15 mouse cellular contexts compared by ENCODE assay signal in the genomic region with DNA sequence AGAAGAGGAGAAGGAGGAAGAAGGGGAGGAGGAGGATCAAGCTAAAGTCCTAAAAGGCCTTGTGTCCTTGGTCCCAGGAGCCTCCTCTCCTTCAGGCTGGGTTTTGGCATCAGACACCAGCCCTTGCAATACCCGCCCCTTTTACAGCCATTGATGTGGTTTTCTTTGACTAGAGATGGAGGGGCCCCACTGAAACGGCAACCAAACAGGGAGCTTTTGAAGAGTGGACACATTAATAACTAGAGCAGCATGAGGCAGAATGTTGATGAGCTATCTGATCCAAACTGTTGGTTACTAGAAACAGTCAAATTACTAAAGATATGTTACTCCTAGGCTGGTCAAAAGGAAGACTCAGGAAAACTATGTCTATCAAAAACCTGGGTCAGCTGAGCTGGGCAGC. TPM values are rescaled to one million over a fixed set of nuclear protein-coding genes. Genes with fewer than 3 reads are reported as not detected.
DNase-seq lines count a peak whose midpoint lies in the region; ATAC-seq and TF ChIP-seq lines count a peak whose summit lies in the region.
"Had no signal": no experiment of that assay in that cellular context is flagged by ENCODE, and none has a peak within 500 bp of the region (broad histone marks: within the 10 kb centered on the region; RNA-seq: fewer than 3 reads in every experiment).

No protein-coding gene starts in this region.

- intact Hi-C loops in gastrocnemius, adult 2 months (cut with DNase I) = no loop called here
- intact Hi-C loops in gastrocnemius, postnatal 36 days (cut with DNase I) = no loop called here

- H3K4me2 ChIP-seq in liver, embryonic 13.5 days = 0 out of 2 replicates have a peak overlapping the region, but pooled peaks have one; percentile 2
- no peak overlapping the region for H3K4me2 ChIP-seq in forebrain, embryonic 15.5 days (replicated peaks)
- H3K4me2 ChIP-seq: heart, embryonic 15.5 days; hindbrain, embryonic 15.5 days; neural tube, embryonic 15.5 days had no signal

- TF ChIP-seq CTCF in gastrocnemius, adult 2 months (IDR thresholded peaks at IDR 0.05) = no peak

- no peaks in the 10 kb centered on the region for H3K27me3 ChIP-seq in liver, embryonic 13.5 days
- no peaks in the 10 kb centered on the region for H3K27me3 ChIP-seq in forebrain, embryonic 15.5 days
- H3K27me3 ChIP-seq: heart, embryonic 15.5 days; hindbrain, embryonic 15.5 days; neural tube, embryonic 15.5 days had no signal

- no peak overlapping the region for H3K4me3 ChIP-seq in gastrocnemius, adult 2 months
- H3K4me3 ChIP-seq in liver, embryonic 13.5 days (replicated peaks) = no peak overlapping the region
- no peak overlapping the region for H3K4me3 ChIP-seq in forebrain, embryonic 15.5 days
- H3K4me3 ChIP-seq: forebrain, embryonic 10.5 days; heart, adult 2 months; heart, embryonic 15.5 days; hindbrain, embryonic 15.5 days; neural tube, embryonic 15.5 days had no signal

- H3K36me3 ChIP-seq in liver, embryonic 13.5 days = no peaks in the 10 kb centered on the region
- no peaks in the 10 kb centered on the region for H3K36me3 ChIP-seq in forebrain, embryonic 15.5 days
- H3K36me3 ChIP-seq: forebrain, embryonic 10.5 days; heart, embryonic 15.5 days; hindbrain, embryonic 15.5 days; neural tube, embryonic 15.5 days had no signal

- 22% methylated on average over 2 of the region's 2 CpGs for WGBS in liver, embryonic 13.5 days (ENCODE audit: insufficient replicate concordance)
- 9% methylated on average over 2 of the region's 2 CpGs for WGBS in forebrain, embryonic 15.5 days

- no peaks in the 10 kb centered on the region for H3K9me3 ChIP-seq in liver, embryonic 13.5 days (replicated peaks)
- H3K9me3 ChIP-seq in forebrain, embryonic 15.5 days = no peaks in the 10 kb centered on the region
- H3K9me3 ChIP-seq: forebrain, embryonic 10.5 days; heart, embryonic 15.5 days; hindbrain, embryonic 15.5 days; neural tube, embryonic 15.5 days had no signal

- DNase-seq in gastrocnemius, adult 2 months = no peak
- no peak for DNase-seq in gastrocnemius, postnatal 36 days
- peak; percentile 19 for DNase-seq in 416B (ENCODE audit: low read depth)
- DNase-seq in Muller cell, postnatal 12 days (ENCODE audit: inconsistent ontology term) = peak; percentile 3
- DNase-seq in liver, embryonic 13.5 days = no peak
- no peak for DNase-seq in ovary, adult 18-20 months (ENCODE audit: low spot score)

- no peak for ATAC-seq in liver, embryonic 13.5 days (ENCODE audit: low read depth)
- ATAC-seq in megakaryocyte-erythroid progenitor cell, adult 5-6 weeks (replicated peaks; ENCODE audit: low FRiP score, low TSS enrichment, poor library complexity, severe bottlenecking) = no peak
- no peak for ATAC-seq in forebrain, embryonic 15.5 days (replicated peaks)
- ATAC-seq: midbrain, embryonic 16.5 days had no signal

- no peak overlapping the region for H3K9ac ChIP-seq in liver, embryonic 13.5 days
- H3K9ac ChIP-seq in forebrain, embryonic 15.5 days (replicated peaks) = no peak overlapping the region
- H3K9ac ChIP-seq: heart, embryonic 15.5 days; hindbrain, embryonic 15.5 days; liver, embryonic 14.5 days; neural tube, embryonic 15.5 days had no signal

- H3K27ac ChIP-seq in gastrocnemius, adult 2 months = peak overlapping the region; percentile 53; the same call in 1 of the 2 replicates
- no peak overlapping the region for H3K27ac ChIP-seq in liver, embryonic 13.5 days
- no peak overlapping the region for H3K27ac ChIP-seq in forebrain, embryonic 15.5 days (replicated peaks)
- H3K27ac ChIP-seq: heart, adult 2 months; heart, embryonic 15.5 days; hindbrain, embryonic 15.5 days; liver, embryonic 14.5 days; neural tube, embryonic 15.5 days had no signal

- H3K4me1 ChIP-seq in liver, embryonic 13.5 days (replicated peaks) = peaks cover 39% of the 10 kb centered on the region
- peaks cover 6% of the 10 kb centered on the region for H3K4me1 ChIP-seq in forebrain, embryonic 15.5 days
- H3K4me1 ChIP-seq: hindbrain, embryonic 15.5 days had no signal

RNA-seq across cellular contexts. Expression of a gene that starts 39.1 kb away (rescaled TPM):
- 10 to 100 TPM; 42.3 to 43.0 TPM for total RNA-seq in gastrocnemius, adult 2 months (2021)
- 10 to 100 TPM; 31.8 to 35.9 TPM for total RNA-seq in gastrocnemius, postnatal 36 days (2021)
- 2.9 and 3.6 TPM in 2 replicates for polyA plus RNA-seq in liver, embryonic 13.5 days (2015; fragmentation: Nextera tagmentation; extraction: Ambion mirVana)
- total RNA-seq in megakaryocyte-erythroid progenitor cell, adult 5-6 weeks (2014; fragmentation: Nextera tagmentation) = 39.1 and 40.2 TPM in 2 replicates
- 46.3 and 57.6 TPM in 2 replicates for total RNA-seq in megakaryocyte-erythroid progenitor cell, adult 5-6 weeks (2017)
- polyA plus RNA-seq in forebrain, embryonic 15.5 days (2015; fragmentation: Nextera tagmentation; extraction: Ambion mirVana) = 12.2 and 12.8 TPM in 2 replicates

Comparison
In these comparisons a context has a peak if more than half of its experiments do, and no peak if none do; other contexts are left out.
1. DNase-seq: peak in 416B (single experiment) and Muller cell, postnatal 12 days (single experiment); none in gastrocnemius, adult 2 months (single experiment), gastrocnemius, postnatal 36 days (0 of 2), liver, embryonic 13.5 days (single experiment) and ovary, adult 18-20 months (single experiment).